Mouse (Mus musculus): ENCODE data around the gene Best3. TPM values are rescaled to one million over a fixed set of nuclear protein-coding genes. Genes with fewer than 3 reads are reported as not detected.

Best3 gene
- polyA plus RNA-seq, 1 experiment, result 0.16 TPM

DNA sequence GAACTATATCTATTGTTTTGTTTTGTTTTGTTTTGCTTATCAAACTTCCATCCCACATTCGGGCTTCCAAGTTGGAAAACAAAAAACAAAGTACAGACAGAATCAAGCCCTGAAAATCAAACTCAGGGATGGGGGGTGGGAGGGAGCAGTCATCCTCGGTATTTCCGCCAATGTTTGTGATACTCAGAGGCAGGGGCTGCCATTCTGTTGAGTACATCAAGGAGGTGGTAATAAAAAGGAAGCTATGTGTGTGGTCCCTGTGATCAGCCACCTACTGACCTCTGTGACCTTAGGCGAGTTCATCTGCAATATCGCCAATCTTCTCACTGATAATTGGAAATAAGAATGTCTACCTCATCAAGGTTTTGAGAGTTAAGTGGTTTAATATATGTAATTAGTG lies 35.2 kb upstream of the Best3 start:
- no peaks in the 10 kb centered on the region for H3K27me3 ChIP-seq (ENCODE audit: control insufficient read depth, insufficient read depth, low read length)
- TF ChIP-seq CTCF (IDR thresholded peaks at IDR 0.05; ENCODE audit: borderline replicate concordance, insufficient read depth, low read depth, low read length), result no peak
- TF ChIP-seq POLR2A (IDR thresholded peaks at IDR 0.05; ENCODE audit: borderline replicate concordance, insufficient read depth, low read length), result no peak
- 28% methylated on average over 5 of the region's 5 CpGs for WGBS
- no peak overlapping the region for H3K27ac ChIP-seq (ENCODE audit: insufficient read depth, low read length)
- peaks cover 5% of the 10 kb centered on the region for H3K4me1 ChIP-seq (ENCODE audit: control insufficient read depth, insufficient read depth, low read length)
- H3K4me3 ChIP-seq (replicated peaks; ENCODE audit: insufficient read depth, low read depth, low read length), result no peak overlapping the region
- DNase-seq, result peak in 1 of 2 experiments; percentile 12

DNA sequence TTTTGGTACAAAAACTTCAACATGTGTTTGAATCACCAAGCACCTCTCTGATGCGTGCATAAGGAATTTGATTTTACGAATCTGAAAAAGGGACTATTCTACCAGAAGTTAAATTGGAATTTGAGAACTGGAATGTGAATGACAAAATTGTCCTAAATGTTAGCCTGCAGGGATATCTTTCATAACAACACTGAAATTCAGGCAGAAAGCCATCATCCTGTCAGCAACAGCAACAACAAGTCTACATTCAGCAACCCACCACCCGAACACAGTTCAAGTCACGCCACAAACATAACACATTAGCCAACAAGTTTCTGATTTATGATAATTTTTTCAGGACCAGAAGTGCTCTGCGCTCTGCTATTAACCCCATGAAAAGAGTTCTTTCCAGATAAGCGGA lies 30.9 kb upstream of the Best3 start:
- no peak for DNase-seq
- Histone ChIP-seq H3K27ac (ENCODE audit: insufficient read depth, low read length) (no peak overlapping the region), H3K4me1 (ENCODE audit: control insufficient read depth, insufficient read depth, low read length) (no peaks in the 10 kb centered on the region), H3K4me3 (replicated peaks; ENCODE audit: insufficient read depth, low read depth, low read length) (no peak overlapping the region), H3K27me3 (ENCODE audit: control insufficient read depth, insufficient read depth, low read length) (no peaks in the 10 kb centered on the region)
- WGBS, result 95% methylated on average over 6 of the region's 6 CpGs
- no peak for TF ChIP-seq POLR2A (IDR thresholded peaks at IDR 0.05; ENCODE audit: borderline replicate concordance, insufficient read depth, low read length)
- no peak for TF ChIP-seq CTCF (IDR thresholded peaks at IDR 0.05; ENCODE audit: borderline replicate concordance, insufficient read depth, low read depth, low read length)

DNA sequence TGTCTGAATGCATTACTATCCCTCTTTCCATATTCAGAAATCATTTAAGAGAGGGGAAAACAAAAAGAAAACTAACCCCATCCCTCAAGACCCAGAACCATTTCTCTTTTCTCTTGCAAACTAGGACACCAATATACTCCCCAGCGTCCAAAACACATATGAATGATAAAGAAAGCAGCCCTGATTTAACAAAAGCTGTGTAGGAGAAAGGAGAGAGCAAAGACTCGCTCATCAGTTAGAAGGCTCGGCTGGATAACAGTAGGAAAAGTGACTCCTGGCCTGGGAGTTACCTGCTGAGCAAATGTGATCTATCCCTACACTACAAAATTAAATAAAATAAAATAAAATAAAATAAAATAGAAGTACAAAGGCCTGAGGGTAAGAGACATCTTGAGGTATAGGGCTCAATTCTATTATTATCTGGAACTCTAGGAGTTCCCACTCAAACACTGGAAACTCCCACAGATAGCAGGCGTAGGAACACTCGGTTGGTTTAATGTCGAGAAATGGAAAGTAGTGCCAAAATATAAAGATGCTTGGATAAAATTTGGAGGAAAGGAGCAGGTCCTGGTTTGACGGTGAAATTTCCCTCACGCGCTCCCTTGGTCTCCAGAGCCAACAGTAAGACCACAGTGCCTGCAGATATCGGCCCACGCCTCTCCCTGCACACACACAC lies 29.5 kb upstream of the Best3 start:
- 92% methylated on average over 11 of the region's 11 CpGs for WGBS
- H3K27ac ChIP-seq (ENCODE audit: insufficient read depth, low read length), result no peak overlapping the region

DNA sequence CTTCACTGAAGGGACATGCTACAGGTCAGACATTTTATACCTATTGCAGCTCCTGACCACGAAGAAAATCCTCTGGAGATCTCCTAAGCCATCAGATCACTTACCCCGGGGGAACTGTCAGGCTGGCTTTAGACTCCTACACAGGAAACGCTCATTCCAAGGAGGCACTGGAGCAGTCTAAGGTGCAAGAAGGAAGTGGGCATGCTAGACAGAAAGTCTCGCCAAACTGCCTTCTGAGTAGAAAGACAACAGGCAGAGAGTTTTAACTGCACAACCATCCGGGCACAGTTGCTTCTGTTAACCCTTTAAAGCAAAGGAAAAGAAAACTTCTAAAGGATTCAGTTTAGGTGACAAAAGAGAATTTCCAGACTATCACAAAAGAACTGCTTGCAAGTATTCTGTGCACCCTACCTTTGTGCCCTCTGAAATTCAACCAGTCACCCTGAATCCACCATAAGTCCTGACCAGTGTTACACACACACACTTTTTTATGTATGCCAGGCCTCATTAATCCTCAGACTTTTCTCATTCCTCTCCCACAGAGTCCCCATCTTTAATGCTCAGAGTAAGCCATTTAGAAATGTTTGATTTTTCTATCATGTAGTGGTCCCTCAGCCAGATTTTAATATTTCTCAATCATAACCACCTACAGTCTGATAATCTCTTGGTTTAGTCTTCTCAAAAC lies 28.1 kb upstream of the Best3 start:
- no peak overlapping the region for H3K27ac ChIP-seq (ENCODE audit: insufficient read depth, low read length)
- DNase-seq, result no peak
- 43% methylated on average over 5 of the region's 5 CpGs for WGBS
- no peak for TF ChIP-seq CTCF (IDR thresholded peaks at IDR 0.05; ENCODE audit: borderline replicate concordance, insufficient read depth, low read depth, low read length)
- TF ChIP-seq POLR2A (IDR thresholded peaks at IDR 0.05; ENCODE audit: borderline replicate concordance, insufficient read depth, low read length), result no peak
- H3K27me3 ChIP-seq (ENCODE audit: control insufficient read depth, insufficient read depth, low read length), result no peaks in the 10 kb centered on the region
- H3K4me3 ChIP-seq (replicated peaks; ENCODE audit: insufficient read depth, low read depth, low read length), result no peak overlapping the region
- no peaks in the 10 kb centered on the region for H3K4me1 ChIP-seq (ENCODE audit: control insufficient read depth, insufficient read depth, low read length)

More for the DNA sequence above, 29.5 kb upstream of the Best3 start:
- TF ChIP-seq POLR2A (IDR thresholded peaks at IDR 0.05; ENCODE audit: borderline replicate concordance, insufficient read depth, low read length), result no peak
- no peak for TF ChIP-seq CTCF (IDR thresholded peaks at IDR 0.05; ENCODE audit: borderline replicate concordance, insufficient read depth, low read depth, low read length)
- Histone ChIP-seq H3K4me1 (ENCODE audit: control insufficient read depth, insufficient read depth, low read length) (no peaks in the 10 kb centered on the region), H3K4me3 (replicated peaks; ENCODE audit: insufficient read depth, low read depth, low read length) (no peak overlapping the region), H3K27me3 (ENCODE audit: control insufficient read depth, insufficient read depth, low read length) (no peaks in the 10 kb centered on the region)
- DNase-seq, result no peak

DNA sequence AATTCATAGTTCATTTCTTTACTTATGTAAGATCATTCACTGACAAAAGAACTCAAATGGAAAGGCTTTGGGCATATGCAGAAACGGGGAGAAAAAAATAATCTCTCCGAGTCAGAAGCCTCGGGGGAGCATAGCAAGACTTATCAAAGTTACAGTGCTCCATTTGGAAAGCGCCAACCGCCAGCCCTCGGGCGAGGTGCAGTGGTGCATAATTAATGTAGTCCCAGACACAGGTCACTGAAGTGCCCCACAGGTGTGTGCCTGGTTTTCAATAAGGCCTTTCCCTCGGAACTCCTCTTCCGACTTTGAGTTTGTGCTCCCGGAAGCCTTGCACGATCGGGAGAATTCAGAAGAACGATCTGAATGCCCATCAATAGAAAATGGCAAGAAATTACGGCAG lies 24.0 kb upstream of the Best3 start:
- H3K4me1 ChIP-seq (ENCODE audit: control insufficient read depth, insufficient read depth, low read length), result no peaks in the 10 kb centered on the region
- 79% methylated on average over 14 of the region's 14 CpGs for WGBS
- DNase-seq, result no peak

DNA sequence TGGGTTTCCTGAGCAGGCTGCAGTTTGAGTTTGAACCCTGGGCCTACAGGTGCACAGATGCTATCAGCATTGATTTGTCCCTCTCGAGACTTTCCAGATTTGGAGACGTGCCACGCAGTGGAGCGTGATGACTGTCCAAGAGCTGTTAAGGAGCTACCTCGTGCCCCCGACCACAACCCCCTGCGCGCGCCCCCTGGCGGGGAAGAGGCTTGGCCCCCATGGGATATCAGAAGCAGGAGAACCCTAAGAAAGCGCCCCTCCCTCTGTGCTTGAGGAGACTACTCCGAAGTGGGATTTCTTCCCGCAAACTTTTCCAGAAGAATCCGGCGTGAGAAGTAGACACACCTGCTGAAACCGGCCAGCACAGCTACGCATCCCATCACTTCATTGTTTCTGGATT lies 23.3 kb upstream of the Best3 start:
- Histone ChIP-seq H3K4me3 (replicated peaks; ENCODE audit: insufficient read depth, low read depth, low read length) (no peak overlapping the region), H3K4me1 (ENCODE audit: control insufficient read depth, insufficient read depth, low read length) (no peaks in the 10 kb centered on the region), H3K27ac (ENCODE audit: insufficient read depth, low read length) (no peak overlapping the region), H3K27me3 (ENCODE audit: control insufficient read depth, insufficient read depth, low read length) (no peaks in the 10 kb centered on the region)
- WGBS, result 61% methylated on average over 17 of the region's 17 CpGs
- DNase-seq, result no peak
- no peak for TF ChIP-seq CTCF (IDR thresholded peaks at IDR 0.05; ENCODE audit: borderline replicate concordance, insufficient read depth, low read depth, low read length)
- TF ChIP-seq POLR2A (IDR thresholded peaks at IDR 0.05; ENCODE audit: borderline replicate concordance, insufficient read depth, low read length), result no peak

More for the DNA sequence above, 24.0 kb upstream of the Best3 start:
- Histone ChIP-seq H3K27me3 (ENCODE audit: control insufficient read depth, insufficient read depth, low read length) (no peaks in the 10 kb centered on the region), H3K4me3 (replicated peaks; ENCODE audit: insufficient read depth, low read depth, low read length) (no peak overlapping the region), H3K27ac (ENCODE audit: insufficient read depth, low read length) (no peak overlapping the region)
- no peak for TF ChIP-seq POLR2A (IDR thresholded peaks at IDR 0.05; ENCODE audit: borderline replicate concordance, insufficient read depth, low read length)
- TF ChIP-seq CTCF (IDR thresholded peaks at IDR 0.05; ENCODE audit: borderline replicate concordance, insufficient read depth, low read depth, low read length), result no peak

DNA sequence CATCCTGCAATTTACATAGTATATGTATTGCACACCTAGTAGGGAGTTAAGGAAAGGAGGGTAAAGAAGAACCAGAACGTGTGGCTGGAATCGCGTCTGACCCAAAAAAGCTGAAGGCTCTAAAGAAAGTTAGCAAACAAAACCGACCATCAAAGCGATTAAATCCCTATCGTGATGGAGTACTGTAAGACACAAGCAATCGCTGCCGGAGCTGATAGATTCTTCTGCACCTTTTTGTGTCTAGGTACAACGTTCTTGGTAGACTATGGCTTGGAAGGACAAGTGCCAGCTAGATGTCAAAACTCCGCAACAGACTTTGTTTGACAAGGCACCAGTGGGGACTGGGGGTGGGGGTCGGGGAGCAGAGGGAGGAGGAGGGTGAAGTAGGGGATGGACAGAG lies 22.0 kb upstream of the Best3 start:
- 82% methylated on average over 11 of the region's 11 CpGs for WGBS

GRCm38 (mm10) chr10:116964571-116964970 lies 21.5 kb upstream of the Best3 start:
- WGBS, result 85% methylated on average over 4 of the region's 4 CpGs
- Histone ChIP-seq H3K4me1 (ENCODE audit: control insufficient read depth, insufficient read depth, low read length) (no peaks in the 10 kb centered on the region), H3K4me3 (replicated peaks; ENCODE audit: insufficient read depth, low read depth, low read length) (no peak overlapping the region), H3K27ac (ENCODE audit: insufficient read depth, low read length) (no peak overlapping the region), H3K27me3 (ENCODE audit: control insufficient read depth, insufficient read depth, low read length) (no peaks in the 10 kb centered on the region)
- TF ChIP-seq POLR2A (IDR thresholded peaks at IDR 0.05; ENCODE audit: borderline replicate concordance, insufficient read depth, low read length), result no peak
- no peak for TF ChIP-seq CTCF (IDR thresholded peaks at IDR 0.05; ENCODE audit: borderline replicate concordance, insufficient read depth, low read depth, low read length)
- no peak for DNase-seq

More for the DNA sequence above, 22.0 kb upstream of the Best3 start:
- no peak for DNase-seq
- H3K4me3 ChIP-seq (replicated peaks; ENCODE audit: insufficient read depth, low read depth, low read length), result no peak overlapping the region
- no peak overlapping the region for H3K27ac ChIP-seq (ENCODE audit: insufficient read depth, low read length)
- no peaks in the 10 kb centered on the region for H3K27me3 ChIP-seq (ENCODE audit: control insufficient read depth, insufficient read depth, low read length)
- no peak for TF ChIP-seq CTCF (IDR thresholded peaks at IDR 0.05; ENCODE audit: borderline replicate concordance, insufficient read depth, low read depth, low read length)
- no peak for TF ChIP-seq POLR2A (IDR thresholded peaks at IDR 0.05; ENCODE audit: borderline replicate concordance, insufficient read depth, low read length)
- H3K4me1 ChIP-seq (ENCODE audit: control insufficient read depth, insufficient read depth, low read length), result no peaks in the 10 kb centered on the region

Data from cerebellum, adult 2 months (tissue).